Mouse (Mus musculus) urinary bladder, adult 18-20 months (tissue): ENCODE data around the gene Stra6.

ENCODE experiments used
- DNase-seq, 2 experiments: peaks; one replicate each; pipeline ENCODE4 v3.0.0; 2022; ENCODE audit warnings: low spot score in 2 of 2, mixed read lengths in 2 of 2

The Stra6 gene

GRCm38 (mm10) chr9:58063531-58063930, at the start of gene Stra6:
Gene Stra6 (plus strand): TSS chr9:58063788.
- DNase-seq, result no peak

DNA sequence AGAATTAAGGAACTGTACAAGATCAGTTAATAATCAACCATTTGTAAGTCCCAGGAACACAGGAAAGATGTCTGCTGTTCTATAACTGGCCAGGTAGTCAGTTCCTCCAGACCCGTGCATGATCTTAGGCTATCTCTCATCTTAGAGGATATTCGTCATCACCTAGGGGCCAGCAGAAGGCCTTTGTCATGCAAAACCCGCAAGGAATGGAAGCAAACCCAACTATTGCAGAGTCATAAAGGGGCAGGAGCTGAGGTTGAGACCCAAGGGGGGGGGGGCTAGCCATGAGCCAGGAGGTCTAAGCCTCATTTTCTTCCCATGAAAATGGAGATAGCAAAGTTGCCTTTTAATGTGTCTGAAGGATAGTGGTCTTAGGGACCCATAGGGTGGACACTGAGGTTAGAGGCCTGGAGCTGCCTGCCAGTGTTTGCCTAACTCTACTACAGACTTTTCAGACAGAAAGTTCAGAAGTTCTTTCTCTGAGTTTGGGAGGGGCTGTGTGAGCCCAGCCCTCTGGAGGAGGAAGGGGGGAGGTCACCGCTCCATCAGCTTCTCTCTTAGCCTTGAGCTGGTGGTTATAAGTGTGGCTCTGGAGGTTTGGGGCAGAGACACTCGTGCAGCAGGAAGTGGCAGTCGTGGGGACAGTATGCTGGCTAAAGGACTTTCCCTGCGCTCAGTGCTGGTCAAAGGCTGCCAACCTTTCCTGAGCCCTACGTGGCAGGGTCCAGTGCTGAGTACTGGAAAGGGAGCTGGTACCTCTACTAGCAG, 49.0 kb upstream of the Stra6 start:
- no peak for DNase-seq

DNA sequence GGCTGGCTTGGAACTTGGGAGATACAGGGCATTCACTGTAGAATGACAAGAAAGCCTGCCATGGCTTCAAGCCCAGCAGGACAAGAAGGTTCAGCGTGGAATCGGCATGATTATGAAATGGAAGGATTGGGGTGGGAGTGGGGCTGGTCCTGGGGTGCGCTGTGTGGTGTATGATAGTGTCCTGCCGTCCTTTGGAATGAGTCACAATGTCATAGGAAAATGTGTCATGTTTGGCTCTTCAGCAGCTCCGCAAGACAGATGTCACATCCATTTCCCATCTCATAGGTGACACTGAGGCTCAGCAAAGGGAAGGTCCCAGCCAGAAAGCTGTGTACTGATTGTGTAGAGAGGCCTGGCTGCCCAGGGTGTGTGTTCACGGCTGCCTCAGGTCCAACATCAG, 47.7 kb upstream of the Stra6 start:
- no peak for DNase-seq

- DNase-seq, result no peak
Observed at GRCm38 (mm10) chr9:58016962-58017361, 46.6 kb upstream of the Stra6 start.

GRCm38 (mm10) chr9:58018385-58018784, 45.2 kb upstream of the Stra6 start:
- no peak for DNase-seq

DNA sequence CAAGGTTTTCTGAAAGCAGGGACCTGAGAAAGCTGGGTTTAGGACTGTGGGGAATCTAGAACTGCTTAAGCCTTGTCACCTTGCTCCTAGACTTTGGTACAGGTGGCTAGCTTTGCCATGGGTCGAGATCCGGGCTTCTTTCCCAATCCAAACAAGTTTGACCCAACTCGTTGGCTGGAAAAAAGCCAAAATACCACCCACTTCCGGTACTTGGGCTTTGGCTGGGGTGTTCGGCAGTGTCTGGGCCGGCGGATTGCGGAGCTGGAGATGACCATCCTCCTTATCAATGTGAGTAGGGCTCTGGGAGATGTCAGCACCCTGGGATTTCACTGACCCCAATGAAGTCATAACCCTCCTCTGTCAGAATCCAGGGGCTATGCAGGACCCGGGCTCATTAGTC, 37.6 kb upstream of the Stra6 start:
- no peak for DNase-seq

DNA sequence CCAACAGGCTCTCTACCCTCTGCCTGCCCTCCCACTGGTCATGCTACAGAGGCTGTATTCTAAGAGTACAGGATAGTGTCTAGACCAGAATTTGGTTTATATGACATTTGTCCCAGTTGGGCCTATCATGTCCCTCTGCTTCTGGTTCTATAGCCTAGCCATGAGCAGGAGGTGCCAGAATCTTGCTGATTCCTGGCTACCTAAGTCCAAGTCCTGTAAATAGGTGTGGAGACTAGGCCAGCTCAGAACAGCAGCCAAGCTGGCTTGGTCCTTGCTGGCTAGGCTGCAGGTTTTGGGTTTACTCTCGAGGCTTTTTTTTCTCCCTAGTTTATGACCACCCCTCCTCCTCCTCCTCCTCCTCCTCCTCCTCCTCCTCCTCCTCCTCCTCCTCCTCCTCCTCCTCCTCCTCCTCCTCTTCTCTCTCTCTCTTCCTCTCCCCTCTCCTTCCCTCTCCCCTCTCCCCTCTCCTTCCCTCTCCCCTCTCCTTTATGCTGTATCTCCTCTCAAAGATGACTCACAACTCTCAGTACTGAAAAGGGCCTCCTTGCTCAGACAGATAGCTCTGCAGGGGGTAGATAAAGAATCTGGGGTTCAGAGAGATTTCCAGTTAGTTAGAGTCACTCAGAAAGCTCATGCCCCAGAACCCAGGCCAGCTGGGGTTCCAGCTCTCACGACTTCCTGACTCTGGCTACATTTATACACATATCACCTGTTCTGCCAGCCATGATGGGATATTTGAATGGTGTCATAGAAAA, 36.0 kb upstream of the Stra6 start:
- DNase-seq, result no peak

- no peak for DNase-seq
Observed at GRCm38 (mm10) chr9:58028841-58029240, 34.7 kb upstream of the Stra6 start.

DNA sequence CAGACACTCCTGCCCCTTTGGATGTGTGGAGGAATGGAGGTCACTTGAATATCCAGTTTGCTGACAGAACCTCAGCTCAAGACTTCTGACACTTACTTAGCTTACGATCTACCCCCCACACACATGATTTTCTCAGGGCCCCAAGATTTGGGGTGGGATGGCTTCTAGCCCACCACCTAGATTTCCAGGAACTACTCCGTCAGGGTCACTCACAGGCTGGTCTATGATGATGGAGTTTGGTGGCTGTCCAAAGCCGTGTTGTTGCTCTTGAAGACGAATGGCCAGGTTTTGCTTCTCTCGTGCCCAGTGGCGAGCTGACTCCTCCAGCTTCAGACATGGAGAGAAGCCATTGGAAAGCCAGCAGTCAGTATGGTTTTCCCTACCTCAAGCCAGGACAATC, 34.0 kb upstream of the Stra6 start:
- DNase-seq, result no peak

- DNase-seq, result no peak
Observed at GRCm38 (mm10) chr9:58031895-58032294, 31.7 kb upstream of the Stra6 start.

DNA sequence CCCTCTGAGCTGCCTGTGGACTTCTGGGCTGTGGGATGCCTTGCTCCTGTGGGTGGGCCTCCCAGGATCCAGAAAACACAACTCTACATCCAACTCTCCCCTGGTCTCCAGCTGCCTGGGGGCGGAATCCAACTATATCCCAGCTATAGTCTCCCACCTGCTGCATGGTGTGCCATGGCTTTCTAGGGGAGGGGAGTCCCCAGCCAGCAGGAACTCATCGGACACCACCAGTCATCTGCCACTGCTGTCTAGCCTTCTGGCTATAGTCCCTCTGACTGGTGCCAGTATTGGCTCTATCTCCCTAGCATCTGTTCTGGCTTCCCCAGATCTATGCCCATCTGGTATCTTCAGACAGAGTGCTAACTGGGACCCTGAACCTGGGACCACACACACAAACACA, 28.1 kb upstream of the Stra6 start:
- DNase-seq, result no peak

GRCm38 (mm10) chr9:58035951-58036698, 27.5 kb upstream of the Stra6 start:
- DNase-seq, result no peak

- DNase-seq, result no peak
Observed at GRCm38 (mm10) chr9:58036961-58037360, 26.6 kb upstream of the Stra6 start.

- peak; percentile 57 to 61 for DNase-seq
Observed at GRCm38 (mm10) chr9:58038500-58039168, 25.0 kb upstream of the Stra6 start.

- DNase-seq, result no peak
Observed at GRCm38 (mm10) chr9:58040977-58041376, 22.6 kb upstream of the Stra6 start.

DNA sequence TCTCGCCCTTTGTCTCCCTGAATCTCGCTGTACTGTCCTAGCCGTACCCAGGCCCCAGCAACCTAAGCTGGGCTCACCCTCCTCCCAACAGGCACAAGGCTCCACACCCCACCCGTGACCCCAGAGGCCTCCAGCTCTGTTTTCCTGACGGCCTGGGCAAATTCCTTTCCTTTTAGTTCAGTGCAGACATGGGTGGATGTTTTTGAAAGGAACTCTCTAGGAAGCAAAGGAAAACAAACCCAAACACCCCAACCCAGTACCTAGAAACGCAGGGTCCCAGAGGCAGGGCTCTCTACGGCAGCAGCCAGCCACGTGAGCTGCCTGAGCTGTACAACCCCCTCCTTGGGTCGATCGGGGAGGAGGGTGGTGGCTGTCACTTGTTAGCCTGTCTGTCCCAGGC, 21.2 kb upstream of the Stra6 start:
- peak in 1 of 2 experiments; percentile 49 for DNase-seq

DNA sequence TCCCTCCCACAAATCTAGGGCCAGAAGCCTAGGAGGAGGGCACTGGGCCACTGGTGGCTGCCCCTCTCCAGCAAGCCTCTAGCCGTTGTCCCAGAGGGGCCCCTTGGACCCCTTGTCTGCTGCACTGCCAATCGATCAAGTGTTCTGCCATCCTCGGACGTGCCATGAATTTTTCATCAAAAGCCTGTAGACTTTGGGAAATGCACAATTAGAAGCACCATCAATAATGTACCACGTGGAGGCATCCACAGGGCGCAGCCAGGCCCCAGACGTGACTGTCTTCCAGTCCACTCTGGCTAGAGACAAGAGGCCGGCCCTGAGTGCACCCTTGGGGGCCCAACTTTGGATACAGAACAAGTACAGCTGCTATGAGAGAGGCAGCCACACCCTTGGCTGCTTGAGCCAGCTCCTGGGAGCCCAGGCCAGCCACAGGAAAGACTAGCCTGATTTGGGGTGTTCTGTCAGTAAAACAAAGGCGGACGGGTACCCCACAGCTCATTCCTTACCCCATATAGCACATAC, 20.0 kb upstream of the Stra6 start:
- DNase-seq, result no peak

DNA sequence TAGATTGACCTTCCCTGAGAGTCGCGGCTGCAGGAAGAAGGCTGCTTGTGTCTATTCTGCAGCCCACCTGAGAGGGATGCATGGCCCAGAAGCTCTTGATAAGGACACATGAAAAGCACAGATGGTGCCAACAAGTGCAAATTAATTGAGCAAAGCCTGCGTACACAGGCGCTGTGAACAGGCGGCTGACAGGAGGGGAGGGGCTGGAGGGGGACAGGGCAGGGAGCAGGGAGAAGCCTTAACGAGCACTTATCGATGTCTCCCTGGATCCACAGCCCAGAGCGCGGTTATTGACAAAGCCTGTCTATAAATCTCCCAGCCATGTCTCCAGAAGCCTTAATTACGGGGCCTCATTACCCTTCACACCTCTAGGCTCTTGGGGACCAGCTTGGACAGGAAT, 18.8 kb upstream of the Stra6 start:
- no peak for DNase-seq

DNA sequence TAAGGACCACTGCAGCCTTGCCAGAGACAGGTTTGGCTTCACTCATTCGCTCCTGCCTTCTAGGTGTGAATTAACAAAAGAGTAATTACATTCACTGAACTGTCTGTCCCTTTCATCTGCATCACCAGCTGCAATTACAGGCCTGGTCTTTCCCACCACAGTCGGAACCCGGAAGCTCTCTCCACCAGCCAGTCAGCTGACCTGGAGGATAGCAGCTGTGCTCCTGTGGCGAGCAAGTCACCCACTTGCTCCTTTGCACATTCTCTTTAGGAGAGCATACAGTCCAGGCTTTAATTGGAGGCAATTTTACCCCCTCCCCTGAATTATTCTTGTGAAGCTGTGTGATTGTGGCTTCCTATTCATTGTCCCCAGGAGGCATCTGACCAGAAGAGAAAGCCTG, 17.9 kb upstream of the Stra6 start:
- no peak for DNase-seq

- DNase-seq, result no peak
Observed at GRCm38 (mm10) chr9:58047061-58047460, 16.5 kb upstream of the Stra6 start.

DNA sequence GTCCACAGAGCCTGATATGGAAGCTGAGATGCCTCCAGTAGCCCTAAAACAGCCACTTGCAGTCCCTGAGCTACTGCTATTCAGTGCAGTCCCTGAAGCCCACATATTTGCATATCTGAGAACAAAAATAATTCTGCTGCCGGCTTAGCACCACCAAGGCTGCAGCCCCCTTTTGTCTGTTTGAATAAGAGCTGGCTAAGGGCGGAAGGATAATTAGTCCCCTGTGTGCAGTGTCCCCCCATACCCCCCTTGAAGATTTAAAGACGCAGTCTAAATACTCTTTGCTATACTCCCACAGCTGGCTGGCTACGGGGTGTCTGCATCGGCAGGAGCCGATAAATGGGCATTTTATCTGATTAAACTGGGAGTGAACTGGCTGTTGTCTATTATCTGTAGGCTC, 15.0 kb upstream of the Stra6 start:
- DNase-seq, result no peak

DNA sequence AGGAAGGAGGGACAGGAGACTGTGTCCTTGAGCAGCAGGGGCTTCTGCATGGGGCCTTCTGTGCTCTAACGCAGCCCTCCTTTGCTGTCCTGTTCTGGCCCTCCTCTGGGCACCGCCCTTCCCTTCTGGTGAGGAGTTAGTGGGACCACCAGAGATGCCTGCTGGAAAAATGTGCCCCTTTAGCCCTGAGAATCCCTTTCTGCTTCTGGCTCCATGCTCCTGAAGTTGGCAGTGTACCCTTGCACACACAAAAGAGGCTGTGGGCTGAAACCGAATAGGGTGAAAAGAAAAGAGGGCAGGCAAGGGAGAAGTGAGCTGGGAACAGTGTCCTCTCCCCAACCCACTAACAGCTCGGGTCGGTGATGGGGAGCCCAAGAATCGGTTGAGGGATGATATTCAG, 14.4 kb upstream of the Stra6 start:
- DNase-seq, result no peak
